Mouse (Mus musculus): ENCODE data around the gene Zfp69.

DNA sequence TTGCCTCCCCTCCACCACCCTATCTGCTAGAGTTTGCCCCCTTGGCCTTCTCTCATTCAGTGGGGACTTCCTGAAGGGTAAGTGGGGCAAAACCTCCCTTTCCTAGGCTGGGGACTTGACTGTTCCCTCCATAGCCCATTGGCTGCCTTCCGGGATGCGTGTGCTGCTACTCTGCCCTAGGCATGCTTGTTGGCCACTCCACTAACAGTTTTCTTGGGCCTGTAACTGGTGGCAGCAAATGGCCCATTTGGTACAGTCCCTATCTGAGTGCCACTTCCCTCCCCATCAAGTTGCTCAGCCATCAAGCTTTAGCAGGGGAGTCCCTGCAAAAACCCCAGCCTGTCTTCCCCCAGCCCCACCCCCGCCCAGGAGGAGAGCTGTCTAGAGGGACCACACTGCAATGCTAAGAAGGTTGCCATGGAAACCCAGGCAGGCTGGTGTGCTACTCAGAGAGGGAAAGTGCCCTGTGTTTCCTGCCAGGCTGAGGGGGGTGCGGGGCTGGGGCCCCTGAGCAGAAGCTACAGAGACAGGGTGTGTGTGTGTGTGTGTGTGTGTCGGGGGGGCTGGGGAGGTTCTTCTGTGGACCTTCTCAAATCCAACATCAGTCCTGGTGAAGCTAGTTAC is 69.4 kb downstream of the Zfp69 start:
- no peak for TF ChIP-seq CTCF (IDR thresholded peaks at IDR 0.05; ENCODE audit: borderline replicate concordance, insufficient read depth, low read length)
- TF ChIP-seq POLR2A (IDR thresholded peaks at IDR 0.05; ENCODE audit: low read depth, low read length) = no peak

Measured in embryonic fibroblast, embryonic 13.5 days (primary cell).